Mouse (Mus musculus) hindbrain, embryonic 11.5 days (tissue): ENCODE results near the gene Olfr813. TPM values are rescaled to one million over a fixed set of nuclear protein-coding genes. Genes with fewer than 3 reads are reported as not detected.
"Not testable (repeated sequence)": the region's sequence is repeated elsewhere in the genome, so short reads cannot be mapped to it uniquely, and the experiment has no call there.

Source experiments
- ATAC-seq: fragments of 200-750 bp; cut with Nextera tagmentation; 2 replicates; pipeline ENCODE4 v1.8.0; 2017; ENCODE audit warnings: mild to moderate bottlenecking, moderate TSS enrichment, moderate library complexity; ENCODE audit not compliant: low FRiP score
- DNase-seq: peaks from one replicate; pipeline ENCODE4 v3.0.0-alpha.2; 2015; ENCODE audit warnings: low spot score
- H3K27ac ChIP-seq: fragments of 300-500 bp; sonication (generic); 2 replicates; pipeline ENCODE4 v1.5.1; 2014; ENCODE audit warnings: mild to moderate bottlenecking, low read depth, low read length
- H3K27me3 ChIP-seq: fragments of 300-500 bp; sonication (generic); 2 replicates; pipeline ENCODE4 v1.6.1; 2014; ENCODE audit warnings: mild to moderate bottlenecking, low read length, moderate library complexity, mixed read lengths; ENCODE audit not compliant: control insufficient read depth, insufficient read depth
- H3K36me3 ChIP-seq: fragments of 300-500 bp; sonication (generic); 2 replicates; pipeline ENCODE4 v1.6.1; 2014; ENCODE audit warnings: mild to moderate bottlenecking, low read length, moderate library complexity, mixed read lengths; ENCODE audit not compliant: control insufficient read depth, insufficient read depth
- H3K4me1 ChIP-seq: fragments of 300-500 bp; sonication (generic); replicated peaks from 2 replicates; pipeline ENCODE4 v1.6.1; 2014; ENCODE audit warnings: low read length, mixed read lengths; ENCODE audit not compliant: control insufficient read depth, insufficient read depth
- H3K4me2 ChIP-seq: fragments of 300-500 bp; sonication (generic); replicated peaks from 2 replicates; pipeline ENCODE4 v1.6.1; 2014; ENCODE audit warnings: mild to moderate bottlenecking, low read depth, low read length
- H3K4me3 ChIP-seq: fragments of 300-500 bp; sonication (generic); 2 replicates; pipeline ENCODE4 v1.5.1; 2014; ENCODE audit warnings: low read depth, low read length
- H3K9ac ChIP-seq: fragments of 300-500 bp; sonication (generic); 2 replicates; pipeline ENCODE4 v1.6.1; 2014; ENCODE audit warnings: low read depth, low read length
- H3K9me3 ChIP-seq: fragments of 300-500 bp; sonication (generic); 2 replicates; pipeline ENCODE4 v1.6.1; 2016; ENCODE audit warnings: low read length; ENCODE audit not compliant: control insufficient read depth
- WGBS: fragments of 180-500 bp; shearing (Covaris S2); extraction: QIAGEN DNeasy Blood & Tissue Kit; methylation state at CpG from one replicate; pipeline ENCODE4 v1.1.7; 2014; 5-methylcytosine and 5-hydroxymethylcytosine counted together
- polyA plus RNA-seq: library from polyadenylated mRNA; unstranded; fragments of >200 nt; fragmentation: Nextera tagmentation; extraction: Ambion mirVana; gene quantifications from 2 replicates; pipeline ENCODE4 v1.2.1, GENCODE M21; 2014

Gene Olfr813
- polyA plus RNA-seq = not detected in 2 replicates

- Histone ChIP-seq H3K36me3 (no peaks in the 10 kb centered on the region), H3K4me1 (no peaks in the 10 kb centered on the region), H3K27me3 (no peaks in the 10 kb centered on the region), H3K9me3 (no peaks in the 10 kb centered on the region), H3K4me3 (no peak within 1 kb of the TSS), H3K27ac (no peak within 1 kb of the TSS), H3K9ac (no peak within 1 kb of the TSS), H3K4me2 (no peak within 1 kb of the TSS)
- DNase-seq = no peak
- ATAC-seq = no peak
Measured at GRCm38 (mm10) chr10:129855067-129855466, at the start of gene Olfr813. Gene Olfr813 (plus strand): TSS chr10:129855367.

- H3K4me3 ChIP-seq = no peak within 1 kb of the TSS
- no peaks in the 10 kb centered on the region for H3K27me3 ChIP-seq
- no peak within 1 kb of the TSS for H3K27ac ChIP-seq
- H3K36me3 ChIP-seq = no peaks in the 10 kb centered on the region
- no peak within 1 kb of the TSS for H3K9ac ChIP-seq
- H3K4me1 ChIP-seq = no peaks in the 10 kb centered on the region
- no peak for DNase-seq
- H3K9me3 ChIP-seq = no peaks in the 10 kb centered on the region
- WGBS = 73% methylated on average over 1 of the region's 1 CpGs
- no peak within 1 kb of the TSS for H3K4me2 ChIP-seq
- ATAC-seq = no peak
Measured at GRCm38 (mm10) chr10:129845994-129846393, 9.2 kb upstream of the Olfr813 start, which contains the start of gene Olfr812. Gene Olfr812 (minus strand): TSS chr10:129846094.

GRCm38 (mm10) chr10:129847343-129847742 lies 7.8 kb upstream of the Olfr813 start:
- ATAC-seq = no peak
- H3K27me3 ChIP-seq = no peaks in the 10 kb centered on the region
- no peak for DNase-seq

GRCm38 (mm10) chr10:129879751-129880150 lies 24.6 kb downstream of the Olfr813 start, which contains the start of gene Olfr814:
Gene Olfr814 (minus strand): TSS chr10:129879851.
- H3K4me3 ChIP-seq, H3K9me3 ChIP-seq, DNase-seq, H3K4me1 ChIP-seq, H3K27me3 ChIP-seq, ATAC-seq, H3K36me3 ChIP-seq, H3K4me2 ChIP-seq, H3K9ac ChIP-seq, H3K27ac ChIP-seq: not testable (repeated sequence)
- no CpG with 5 or more reads among the region's 1 CpGs for WGBS

More at GRCm38 (mm10) chr10:129847343-129847742, 7.8 kb upstream of the Olfr813 start:
- Histone ChIP-seq H3K9me3 (no peaks in the 10 kb centered on the region), H3K4me2 (no peak overlapping the region), H3K9ac (no peak overlapping the region), H3K4me3 (no peak overlapping the region), H3K36me3 (no peaks in the 10 kb centered on the region), H3K27ac (no peak overlapping the region), H3K4me1 (no peaks in the 10 kb centered on the region)
- 70% methylated on average over 1 of the region's 1 CpGs for WGBS

GRCm38 (mm10) chr10:129885496-129885895 lies 30.3 kb downstream of the Olfr813 start:
- not testable (repeated sequence) for H3K9me3 ChIP-seq, H3K4me2 ChIP-seq, ATAC-seq, H3K27me3 ChIP-seq, H3K4me3 ChIP-seq, DNase-seq, H3K9ac ChIP-seq, H3K4me1 ChIP-seq, H3K27ac ChIP-seq, H3K36me3 ChIP-seq
- WGBS = 86% methylated on average over 6 of the region's 6 CpGs

GRCm38 (mm10) chr10:129885934-129886333 lies 30.8 kb downstream of the Olfr813 start:
- no peaks in the 10 kb centered on the region for H3K4me1 ChIP-seq
- no peak overlapping the region for H3K27ac ChIP-seq
- ATAC-seq (no peak), DNase-seq (no peak)
- H3K9ac ChIP-seq = no peak overlapping the region
- H3K9me3 ChIP-seq = no peaks in the 10 kb centered on the region
- H3K4me3 ChIP-seq = no peak overlapping the region
- no peaks in the 10 kb centered on the region for H3K27me3 ChIP-seq
- WGBS = 90% methylated on average over 7 of the region's 7 CpGs
- H3K36me3 ChIP-seq = no peaks in the 10 kb centered on the region
- no peak overlapping the region for H3K4me2 ChIP-seq

GRCm38 (mm10) chr10:129905767-129906166 lies 50.6 kb downstream of the Olfr813 start, which contains the start of gene Olfr815:
Gene Olfr815 (minus strand): TSS chr10:129905867.
- H3K9me3 ChIP-seq, H3K36me3 ChIP-seq, DNase-seq, H3K27me3 ChIP-seq, H3K4me1 ChIP-seq, H3K27ac ChIP-seq, ATAC-seq, H3K9ac ChIP-seq, H3K4me2 ChIP-seq, H3K4me3 ChIP-seq: not testable (repeated sequence)
- no CpG with 5 or more reads among the region's 1 CpGs for WGBS

Other genes starting within 250 kb of the Olfr813 start
- gene Olfr796, start 242.8 kb upstream of the Olfr813 start, polyA plus RNA-seq = not detected in 2 replicates
- not detected in 2 replicates for gene Olfr798, start 227.4 kb upstream of the Olfr813 start, polyA plus RNA-seq
- not detected in 2 replicates for gene Olfr799, start 217.9 kb upstream of the Olfr813 start, polyA plus RNA-seq
- not detected in 2 replicates for gene Olfr800, start 197.7 kb upstream of the Olfr813 start, polyA plus RNA-seq
- not detected in 2 replicates for gene Olfr801, start 181.5 kb upstream of the Olfr813 start, polyA plus RNA-seq
- not detected in 2 replicates for gene Olfr802, start 167.2 kb upstream of the Olfr813 start, polyA plus RNA-seq
- gene Olfr803, start 161.1 kb upstream of the Olfr813 start, polyA plus RNA-seq = not detected in 2 replicates
- not detected in 2 replicates for gene Olfr804, start 152.2 kb upstream of the Olfr813 start, polyA plus RNA-seq
- not detected in 2 replicates for gene Olfr805, start 126.0 kb upstream of the Olfr813 start, polyA plus RNA-seq
- not detected in 2 replicates for gene Olfr806, start 113.4 kb upstream of the Olfr813 start, polyA plus RNA-seq
- gene Olfr807, start 97.6 kb upstream of the Olfr813 start, polyA plus RNA-seq = not detected in 2 replicates
- gene Olfr808, start 89.9 kb upstream of the Olfr813 start, polyA plus RNA-seq = not detected in 2 replicates
- not detected in 2 replicates for gene Olfr809, start 80.7 kb upstream of the Olfr813 start, polyA plus RNA-seq
- not detected in 2 replicates for gene Olfr810, start 60.5 kb upstream of the Olfr813 start, polyA plus RNA-seq
- not detected in 2 replicates for gene Olfr811, start 51.0 kb upstream of the Olfr813 start, polyA plus RNA-seq
- gene Olfr812, start 9.3 kb upstream of the Olfr813 start, polyA plus RNA-seq = not detected in 2 replicates
- gene Olfr814, start 24.5 kb downstream of the Olfr813 start, polyA plus RNA-seq = not detected in 2 replicates
- gene Olfr815, start 50.5 kb downstream of the Olfr813 start, polyA plus RNA-seq = not detected in 2 replicates
- gene Olfr816, start 60.2 kb downstream of the Olfr813 start, polyA plus RNA-seq = not detected in 2 replicates
- not detected in 2 replicates for gene Olfr818, start 93.7 kb downstream of the Olfr813 start, polyA plus RNA-seq
- gene Olfr819, start 111.9 kb downstream of the Olfr813 start, polyA plus RNA-seq = not detected in 2 replicates
- gene Olfr247, start 120.8 kb downstream of the Olfr813 start, polyA plus RNA-seq = not detected in 2 replicates
- gene Gm10310, start 129.7 kb downstream of the Olfr813 start, polyA plus RNA-seq = not detected in 2 replicates
- gene Olfr820, start 157.3 kb downstream of the Olfr813 start, polyA plus RNA-seq = not detected in 2 replicates
- not detected in 2 replicates for gene Olfr821, start 175.0 kb downstream of the Olfr813 start, polyA plus RNA-seq
- gene Olfr822, start 215.8 kb downstream of the Olfr813 start, polyA plus RNA-seq = not detected in 2 replicates